Mouse (Mus musculus): Measurements from ENCODE around the gene Cpm. TPM values are rescaled to one million over a fixed set of nuclear protein-coding genes. Genes with fewer than 3 reads are reported as not detected.

Cpm gene
- total RNA-seq, 2 experiments from 2014 or later = 9.3 to 10.0 TPM

GRCm38 (mm10) chr10:117635078-117635771 lies 5.9 kb downstream of the Cpm start:
- DNase-seq = no peak

GRCm38 (mm10) chr10:117635823-117636589 lies 6.7 kb downstream of the Cpm start:
- no peak for DNase-seq

- DNase-seq = no peak
These were observed 7.9 kb downstream of the Cpm start for GRCm38 (mm10) chr10:117637062-117637744.

GRCm38 (mm10) chr10:117637745-117638577 lies 8.7 kb downstream of the Cpm start:
- DNase-seq = no peak

GRCm38 (mm10) chr10:117638578-117639220 lies 9.4 kb downstream of the Cpm start:
- no peak for DNase-seq

GRCm38 (mm10) chr10:117639221-117639599 lies 9.9 kb downstream of the Cpm start:
- no peak for DNase-seq

GRCm38 (mm10) chr10:117639899-117640594 lies 10.7 kb downstream of the Cpm start:
- DNase-seq = no peak

- DNase-seq = no peak
These were observed 11.3 kb downstream of the Cpm start for GRCm38 (mm10) chr10:117640595-117641078.

GRCm38 (mm10) chr10:117641400-117642200 lies 12.3 kb downstream of the Cpm start:
- DNase-seq = no peak

GRCm38 (mm10) chr10:117642201-117642450 lies 12.8 kb downstream of the Cpm start:
- no peak for DNase-seq

- DNase-seq = no peak
These were observed 13.4 kb downstream of the Cpm start for GRCm38 (mm10) chr10:117642491-117643262.

- no peak for DNase-seq
These were observed 14.0 kb downstream of the Cpm start for GRCm38 (mm10) chr10:117643302-117643701.

- no peak for DNase-seq
These were observed 14.6 kb downstream of the Cpm start for GRCm38 (mm10) chr10:117643711-117644428.

- DNase-seq = no peak
These were observed 15.1 kb downstream of the Cpm start for GRCm38 (mm10) chr10:117644429-117644748.

- no peak for DNase-seq
These were observed 15.5 kb downstream of the Cpm start for GRCm38 (mm10) chr10:117644828-117645227.

GRCm38 (mm10) chr10:117645487-117645964 lies 16.2 kb downstream of the Cpm start:
- no peak for DNase-seq

GRCm38 (mm10) chr10:117646482-117647157 lies 17.3 kb downstream of the Cpm start:
- no peak for DNase-seq

GRCm38 (mm10) chr10:117647158-117647505 lies 17.8 kb downstream of the Cpm start:
- no peak for DNase-seq

Data from gastrocnemius, postnatal 10 days (tissue).